Mouse (Mus musculus): ENCODE results near the gene Rad18.
A peak's percentile ranks its signal among the peaks of the same experiment; 100 is the strongest.

- peak; percentile 41 for TF ChIP-seq CTCF (IDR thresholded peaks at IDR 0.05; ENCODE audit: low read depth)
- no peak for TF ChIP-seq EP300 (IDR thresholded peaks at IDR 0.05; ENCODE audit: low read depth)
These were observed 45.8 kb upstream of the Rad18 start for GRCm38 (mm10) chr6:112742297-112742696.
